Mouse (Mus musculus) adrenal gland, adult 8-10 months (tissue): ENCODE data around the gene Olfr855. TPM values are rescaled to one million over a fixed set of nuclear protein-coding genes. Genes with fewer than 3 reads are reported as not detected.
A peak's percentile ranks its signal among the peaks of the same experiment; 100 is the strongest.

Source experiments
- DNase-seq: peaks from one replicate; pipeline ENCODE4 v3.0.0; 2022
- total RNA-seq, 4 experiments: library from RNA; stranded (reverse); gene quantifications; 2 replicates each; pipeline ENCODE4 v1.2.4; 2022

Olfr855 gene
- total RNA-seq: not detected

DNA sequence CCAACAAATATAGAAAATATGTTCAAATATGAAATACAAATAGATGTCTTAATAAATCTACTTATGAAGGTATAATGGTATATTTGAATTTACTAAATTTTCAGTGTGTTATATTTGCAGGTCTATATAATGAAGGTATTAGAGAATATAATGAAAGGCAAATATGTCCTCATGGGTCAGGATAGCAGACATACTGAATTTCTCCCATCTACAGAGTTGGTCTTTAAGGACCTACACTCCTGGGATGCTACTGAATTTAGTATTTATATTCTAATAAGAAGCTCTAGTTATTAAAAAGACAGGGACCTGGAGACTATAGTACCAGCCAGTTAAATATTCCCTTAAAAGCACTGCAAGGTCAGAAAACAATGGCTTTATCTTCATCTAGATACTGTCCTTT lies at the start of gene Olfr855:
TSS of gene Olfr855 (plus strand) at position 301 of the 400 bp plus-strand sequence.
- no peak for DNase-seq

- DNase-seq: no peak
These were observed 41.4 kb upstream of the Olfr855 start, which contains the start of gene Olfr853 for GRCm38 (mm10) chr9:19540976-19541375. Gene Olfr853 (minus strand): TSS chr9:19541076.

DNA sequence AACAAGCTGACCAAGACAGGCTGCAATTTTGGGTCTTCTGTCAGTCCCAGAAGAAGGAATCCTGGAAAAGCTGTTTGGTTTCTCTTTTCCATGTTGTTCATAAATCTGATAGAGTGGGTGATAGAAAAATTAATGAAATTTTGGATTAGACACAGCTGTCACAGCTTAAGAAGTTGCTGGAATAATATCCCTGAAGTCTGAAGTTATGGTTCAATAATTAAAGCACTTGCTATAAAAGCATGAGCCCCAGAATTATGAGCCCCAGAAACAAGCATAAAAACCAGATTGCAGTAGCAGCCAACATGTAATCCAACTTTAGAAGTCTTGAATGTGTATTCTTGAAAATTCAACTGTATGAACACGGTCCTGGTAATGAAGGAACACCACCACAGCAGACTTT lies 15.1 kb upstream of the Olfr855 start, which contains the start of gene Olfr854:
TSS of gene Olfr854 (minus strand) at position 101 of the 400 bp plus-strand sequence.
- DNase-seq: no peak

- no peak for DNase-seq
These were observed 38.9 kb downstream of the Olfr855 start for GRCm38 (mm10) chr9:19621297-19621696.

DNA sequence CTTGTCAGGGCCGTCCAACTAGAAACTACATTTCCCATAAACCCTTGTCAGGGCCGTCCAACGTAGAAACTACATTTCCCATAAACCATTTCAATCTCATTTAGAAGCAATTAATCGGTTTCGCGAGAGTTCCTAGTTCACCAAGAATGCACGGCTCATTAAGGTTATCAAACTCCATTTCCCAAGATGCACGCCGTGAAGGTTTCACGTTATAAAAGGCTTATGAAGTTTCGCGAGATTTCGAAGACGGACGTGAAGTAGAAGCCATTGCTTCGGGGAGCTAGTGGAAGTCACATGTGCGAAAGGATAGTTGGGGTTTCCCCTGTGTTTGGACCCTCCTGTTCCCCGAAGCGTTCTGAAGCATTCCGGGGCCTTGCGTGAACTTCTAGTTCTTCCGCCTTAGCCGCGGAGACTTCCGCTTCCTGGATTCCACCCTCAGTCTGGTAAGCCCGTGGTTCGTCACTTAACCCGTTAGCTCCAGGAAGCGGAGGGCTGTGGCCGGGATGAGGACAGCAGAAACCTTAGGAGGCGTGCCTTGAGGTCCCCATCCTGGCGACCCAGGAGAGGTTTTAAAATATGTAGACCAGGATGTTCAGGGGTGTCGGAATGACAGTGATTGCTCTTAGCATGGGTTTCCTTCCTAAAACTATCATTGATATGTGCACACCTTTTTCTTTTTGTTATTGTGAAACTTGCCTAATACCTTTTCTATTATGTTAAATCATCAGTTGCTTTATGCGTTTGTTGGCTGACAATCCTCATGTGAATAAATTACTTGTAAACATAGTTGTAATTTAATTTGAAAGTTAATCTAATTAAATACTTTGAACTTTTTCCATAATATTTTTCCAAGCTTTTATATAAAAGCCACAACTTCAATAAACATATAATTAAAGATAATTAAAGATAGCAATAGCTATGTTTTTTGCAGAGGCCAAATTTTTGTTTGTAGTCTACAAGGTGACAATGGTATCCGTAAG lies 39.7 kb downstream of the Olfr855 start, which contains the start of gene Zfp317:
TSS of gene Zfp317 (plus strand) at position 260 of the 980 bp plus-strand sequence.
- peak; percentile 94 for DNase-seq

- no peak for DNase-seq
These were observed 47.2 kb downstream of the Olfr855 start for GRCm38 (mm10) chr9:19629574-19629973.

Other genes starting within 250 kb of the Olfr855 start
- not detected for gene Olfr845, start 246.2 kb upstream of the Olfr855 start, total RNA-seq
- gene Olfr846, start 218.6 kb upstream of the Olfr855 start, total RNA-seq: not detected
- gene Olfr847, start 203.9 kb upstream of the Olfr855 start, total RNA-seq: not detected
- not detected for gene Olfr849, start 142.4 kb upstream of the Olfr855 start, total RNA-seq
- gene Olfr850, start 104.4 kb upstream of the Olfr855 start, total RNA-seq: not detected
- not detected for gene Olfr851, start 89.3 kb upstream of the Olfr855 start, total RNA-seq
- not detected for gene Olfr853, start 41.5 kb upstream of the Olfr855 start, total RNA-seq
- gene Olfr854, start 15.2 kb upstream of the Olfr855 start, total RNA-seq: not detected
- gene Zfp317, start 39.5 kb downstream of the Olfr855 start, total RNA-seq: 10 to 100 TPM; 23.0 to 33.8 (median 26.1) TPM
- gene Olfr857, start 126.8 kb downstream of the Olfr855 start, total RNA-seq: under 1 TPM in 1 of 4 experiments, not detected in 3; 0.17 TPM
- not detected for gene Olfr58, start 197.7 kb downstream of the Olfr855 start, total RNA-seq
- gene Olfr859, start 222.3 kb downstream of the Olfr855 start, total RNA-seq: not detected